Mouse (Mus musculus): ENCODE data around the gene Gm21981.
"Not testable (repeated sequence)": the region's sequence is repeated elsewhere in the genome, so short reads cannot be mapped to it uniquely, and the experiment has no call there.

The Gm21981 gene

GRCm38 (mm10) chr17:47663009-47663713, 31.1 kb downstream of the Gm21981 start:
- DNase-seq (ENCODE audit: low read depth), result no peak

GRCm38 (mm10) chr17:47658741-47659243, 35.5 kb downstream of the Gm21981 start:
- DNase-seq (ENCODE audit: low read depth), result peak; percentile 28

GRCm38 (mm10) chr17:47657901-47658300, 36.4 kb downstream of the Gm21981 start:
- no peak for DNase-seq (ENCODE audit: low read depth)

GRCm38 (mm10) chr17:47655697-47656096, 38.6 kb downstream of the Gm21981 start:
- no peak for DNase-seq (ENCODE audit: low read depth)

GRCm38 (mm10) chr17:47654346-47654745, 39.9 kb downstream of the Gm21981 start:
- DNase-seq (ENCODE audit: low read depth), result not testable (repeated sequence)

DNA sequence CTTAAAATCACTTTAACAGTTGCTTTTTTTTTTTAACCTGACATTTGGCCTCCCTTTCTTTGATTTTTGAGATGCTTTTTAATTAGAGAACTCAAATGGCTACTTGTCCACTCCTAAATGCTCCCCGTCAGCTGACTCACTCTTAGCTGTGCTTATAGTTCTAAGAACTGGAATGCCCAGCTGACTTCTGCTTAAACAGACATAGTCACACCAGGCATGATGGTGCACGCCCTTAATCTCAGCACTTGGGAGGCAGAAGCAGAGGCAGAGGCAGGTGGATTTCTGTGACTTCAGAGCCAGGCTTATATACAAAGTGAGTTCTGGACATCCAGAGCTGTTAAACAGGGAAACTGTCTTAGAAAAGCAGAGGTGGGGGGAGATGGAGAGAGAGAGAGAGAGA, 42.3 kb downstream of the Gm21981 start:
- DNase-seq (ENCODE audit: low read depth), result no peak

- no peak for DNase-seq (ENCODE audit: low read depth)
Measured at GRCm38 (mm10) chr17:47648966-47649365, 45.3 kb downstream of the Gm21981 start.

GRCm38 (mm10) chr17:47646683-47647082, 47.6 kb downstream of the Gm21981 start:
- peak; percentile 93 for DNase-seq (ENCODE audit: low read depth)

GRCm38 (mm10) chr17:47642992-47643391, 51.3 kb downstream of the Gm21981 start:
- DNase-seq (ENCODE audit: low read depth), result peak; percentile 49
